Mouse (Mus musculus) heart, postnatal 10 days (tissue): ENCODE data around the gene 1700001L19Rik. TPM values are rescaled to one million over a fixed set of nuclear protein-coding genes. Genes with fewer than 3 reads are reported as not detected.

Source experiments
- DNase-seq, 2 experiments: peaks; one replicate each; pipeline ENCODE4 v3.0.0; 2021
- intact Hi-C: fragments of 180-260 bp; cut with DNase I; formaldehyde crosslinking; loops from one replicate; pipeline ENCODE4 v1.15.1; 2025
- total RNA-seq, 2 experiments: library from RNA; stranded (reverse); gene quantifications; 2 replicates each; pipeline ENCODE4 v1.2.3; 2021

Gene 1700001L19Rik
- total RNA-seq, 2 experiments from 2014 or later: not detected

GRCm38 (mm10) chr13:68603085-68603484 lies 5.9 kb downstream of the 1700001L19Rik start:
- DNase-seq: no peak
- intact Hi-C loops: loop anchor here (10.0 kb wide), 2 partner anchors 402 to 482 kb away; no protein-coding TSS in a partner anchor

GRCm38 (mm10) chr13:68605689-68606126 lies 8.5 kb downstream of the 1700001L19Rik start:
- intact Hi-C loops: loop anchor here (10.0 kb wide), 2 partner anchors 399 to 479 kb away; no protein-coding TSS in a partner anchor

GRCm38 (mm10) chr13:68607652-68608405 lies 10.6 kb downstream of the 1700001L19Rik start:
- intact Hi-C loops: loop anchor here (10.0 kb wide), 2 partner anchors 397 to 477 kb away; no protein-coding TSS in a partner anchor
- DNase-seq: peak in 1 of 2 experiments; percentile 20

More at GRCm38 (mm10) chr13:68605689-68606126, 8.5 kb downstream of the 1700001L19Rik start:
- DNase-seq: peak; percentile 28 to 31

GRCm38 (mm10) chr13:68622792-68623191 lies 25.6 kb downstream of the 1700001L19Rik start:
- DNase-seq: no peak
- intact Hi-C loops: no loop called here

- intact Hi-C loops: no loop called here
These were observed 29.8 kb downstream of the 1700001L19Rik start for GRCm38 (mm10) chr13:68627041-68627440.

GRCm38 (mm10) chr13:68642786-68643185 lies 45.6 kb downstream of the 1700001L19Rik start:
- intact Hi-C loops: no loop called here
- no peak for DNase-seq

More at GRCm38 (mm10) chr13:68627041-68627440, 29.8 kb downstream of the 1700001L19Rik start:
- no peak for DNase-seq

Other genes starting within 250 kb of the 1700001L19Rik start
- 10 to 100 TPM; 14.1 to 15.4 TPM for gene Mtrr, start 15.3 kb upstream of the 1700001L19Rik start, total RNA-seq
- 1 to 10 TPM; 7.7 to 9.8 TPM for gene Fastkd3, start 15.2 kb upstream of the 1700001L19Rik start, total RNA-seq